Mouse (Mus musculus) gastrocnemius, adult 2 months (tissue): ENCODE measurements around the gene C1qtnf1. TPM values are rescaled to one million over a fixed set of nuclear protein-coding genes. Genes with fewer than 3 reads are reported as not detected.

Experiments
- DNase-seq: peaks from one replicate; pipeline ENCODE4 v3.0.0; 2022
- H3K27ac ChIP-seq: fragments of 200-600 bp; 2 replicates; pipeline ENCODE4 v1.8.1; 2022; ENCODE audit warnings: mild to moderate bottlenecking
- H3K4me3 ChIP-seq: fragments of 200-600 bp; 2 replicates; pipeline ENCODE4 v1.8.1; 2022; ENCODE audit warnings: mild to moderate bottlenecking, moderate library complexity
- CTCF ChIP-seq: fragments of 200-600 bp; IDR thresholded peaks from 2 replicates; pipeline ENCODE4 v1.8.1; 2022; ENCODE audit warnings: antibody characterized with exemption, mild to moderate bottlenecking, moderate library complexity
- intact Hi-C: fragments of 180-260 bp; cut with DNase I; formaldehyde crosslinking; loops from one replicate; pipeline ENCODE4 v1.15.1; 2025
- total RNA-seq, 2 experiments: library from RNA; stranded (reverse); gene quantifications; 2 replicates each; pipeline ENCODE4 v1.2.3; 2021

C1qtnf1 gene
- total RNA-seq, 2 experiments from 2014 or later, result 7.9 to 12.6 TPM

- Histone ChIP-seq H3K27ac (peak overlapping the region; percentile 88), H3K4me3 (peak overlapping the region; percentile 68)
- DNase-seq, result no peak
- intact Hi-C loops, result no loop called here
- no peak for TF ChIP-seq CTCF
Observed at GRCm38 (mm10) chr11:118430291-118430885, 2.4 kb downstream of the C1qtnf1 start.

GRCm38 (mm10) chr11:118431100-118431948 is 3.3 kb downstream of the C1qtnf1 start:
- Histone ChIP-seq H3K4me3 (peak overlapping the region; percentile 45), H3K27ac (peak overlapping the region; percentile 88)
- peak; percentile 37 for DNase-seq
- intact Hi-C loops, result no loop called here
- TF ChIP-seq CTCF, result no peak

- DNase-seq, result peak; percentile 54
- intact Hi-C loops, result no loop called here
- peak overlapping the region; percentile 88 for H3K27ac ChIP-seq
- no peak for TF ChIP-seq CTCF
- H3K4me3 ChIP-seq, result peak overlapping the region; percentile 64
Observed at GRCm38 (mm10) chr11:118433398-118433868, 5.4 kb downstream of the C1qtnf1 start.

- no peak for DNase-seq
- no peak for TF ChIP-seq CTCF
- H3K4me3 ChIP-seq, result peak overlapping the region; percentile 64
- intact Hi-C loops, result no loop called here
- peak overlapping the region; percentile 88 for H3K27ac ChIP-seq
Observed at GRCm38 (mm10) chr11:118434093-118434492, 6.1 kb downstream of the C1qtnf1 start.

GRCm38 (mm10) chr11:118436471-118436935 is 8.5 kb downstream of the C1qtnf1 start:
- TF ChIP-seq CTCF, result peak; percentile 42
- DNase-seq, result no peak
- no peak overlapping the region for H3K4me3 ChIP-seq
- intact Hi-C loops, result no loop called here
- peak overlapping the region; percentile 31 for H3K27ac ChIP-seq

GRCm38 (mm10) chr11:118438665-118439414 is 10.8 kb downstream of the C1qtnf1 start:
- TF ChIP-seq CTCF, result no peak
- peak; percentile 56 for DNase-seq
- intact Hi-C loops, result no loop called here
- H3K27ac ChIP-seq, result peak overlapping the region; percentile 79
- peak overlapping the region; percentile 21; the same call in 1 of the 2 replicates for H3K4me3 ChIP-seq

- TF ChIP-seq CTCF, result no peak
- DNase-seq, result no peak
- intact Hi-C loops, result loop anchor here (1.0 kb wide), 1 partner anchor 19 kb away; no protein-coding TSS in a partner anchor
- Histone ChIP-seq H3K4me3 (no peak overlapping the region), H3K27ac (no peak overlapping the region)
Observed at GRCm38 (mm10) chr11:118442691-118443090, 14.7 kb downstream of the C1qtnf1 start.

- Histone ChIP-seq H3K27ac (no peak overlapping the region), H3K4me3 (no peak overlapping the region)
- peak; percentile 94 for TF ChIP-seq CTCF
- DNase-seq, result peak; percentile 84
- intact Hi-C loops, result loop anchor here (1.0 kb wide), 1 partner anchor 20 kb away; no protein-coding TSS in a partner anchor
Observed at GRCm38 (mm10) chr11:118443201-118443970, 15.4 kb downstream of the C1qtnf1 start.

GRCm38 (mm10) chr11:118445843-118446242 is 17.8 kb downstream of the C1qtnf1 start:
- Histone ChIP-seq H3K4me3 (no peak overlapping the region), H3K27ac (no peak overlapping the region)
- peak; percentile 77 for DNase-seq
- intact Hi-C loops, result loop anchor here (1.0 kb wide), 1 partner anchor 45 kb away; no protein-coding TSS in a partner anchor
- TF ChIP-seq CTCF, result peak; percentile 96

- no peak overlapping the region for H3K4me3 ChIP-seq
- H3K27ac ChIP-seq, result peak overlapping the region; percentile 75
- no peak for TF ChIP-seq CTCF
- DNase-seq, result no peak
- intact Hi-C loops, result no loop called here
Observed at GRCm38 (mm10) chr11:118447346-118447745, 19.3 kb downstream of the C1qtnf1 start.

GRCm38 (mm10) chr11:118448385-118448784 is 20.4 kb downstream of the C1qtnf1 start:
- no peak for TF ChIP-seq CTCF
- peak; percentile 89 for DNase-seq
- intact Hi-C loops, result no loop called here
- H3K4me3 ChIP-seq, result peak overlapping the region; percentile 5; the same call in 1 of the 2 replicates
- peak overlapping the region; percentile 75 for H3K27ac ChIP-seq
